Mouse (Mus musculus) stomach, postnatal 0 days (tissue): ENCODE measurements around the gene Pjvk. TPM values are rescaled to one million over a fixed set of nuclear protein-coding genes. Genes with fewer than 3 reads are reported as not detected.

Experiments used
- ATAC-seq: fragments of 200-750 bp; cut with Nextera tagmentation; 2 replicates; pipeline ENCODE4 v1.8.0; 2017; ENCODE audit not compliant: low FRiP score, low TSS enrichment
- DNase-seq: peaks from one replicate; pipeline ENCODE4 v3.0.0-alpha.2; 2016; ENCODE audit warnings: low spot score
- H3K27ac ChIP-seq: fragments of 300-500 bp; sonication (generic); replicated peaks from 2 replicates; pipeline ENCODE4 v1.5.1; 2014; ENCODE audit warnings: mild to moderate bottlenecking, control low read depth
- H3K27me3 ChIP-seq: fragments of 300-500 bp; sonication (generic); 2 replicates; pipeline ENCODE4 v1.6.1; 2014; ENCODE audit warnings: low read length; ENCODE audit not compliant: control insufficient read depth, insufficient read depth
- H3K36me3 ChIP-seq: fragments of 300-500 bp; sonication (generic); 2 replicates; pipeline ENCODE4 v1.6.1; 2014; ENCODE audit warnings: low read length, mixed read lengths; ENCODE audit not compliant: control insufficient read depth, insufficient read depth
- H3K4me1 ChIP-seq: fragments of 300-500 bp; sonication (generic); replicated peaks from 2 replicates; pipeline ENCODE4 v1.6.1; 2014; ENCODE audit warnings: antibody characterized with exemption; ENCODE audit not compliant: control insufficient read depth, insufficient read depth
- H3K4me2 ChIP-seq: fragments of 300-500 bp; sonication (generic); replicated peaks from 2 replicates; pipeline ENCODE4 v1.6.1; 2014; ENCODE audit warnings: low read depth, mild to moderate bottlenecking, control low read depth, moderate library complexity
- H3K4me3 ChIP-seq: fragments of 300-500 bp; sonication (generic); 2 replicates; pipeline ENCODE4 v1.5.1; 2014; ENCODE audit warnings: low read depth, low read length, control low read depth
- H3K9ac ChIP-seq: fragments of 300-500 bp; sonication (generic); 2 replicates; pipeline ENCODE4 v1.6.1; 2014; ENCODE audit warnings: mild to moderate bottlenecking, low read length, control low read depth, mixed read lengths
- H3K9me3 ChIP-seq: fragments of 300-500 bp; sonication (generic); 2 replicates; pipeline ENCODE4 v1.6.1; 2016; ENCODE audit warnings: low read length; ENCODE audit not compliant: control insufficient read depth
- CTCF ChIP-seq: IDR thresholded peaks from 2 replicates; pipeline ENCODE4 v1.5.1; 2016; ENCODE audit warnings: antibody characterized with exemption, low read depth, mild to moderate bottlenecking, moderate library complexity
- EP300 ChIP-seq: optimal IDR thresholded peaks from 2 replicates; pipeline ENCODE3; 2016; ENCODE audit warnings: antibody characterized with exemption
- WGBS: fragments of 180-500 bp; shearing (Covaris S2); extraction: QIAGEN DNeasy Blood & Tissue Kit; methylation state at CpG from one replicate; pipeline ENCODE4 v1.1.7; 2014; 5-methylcytosine and 5-hydroxymethylcytosine counted together
- polyA plus RNA-seq: library from polyadenylated mRNA; unstranded; fragments of >200 nt; fragmentation: Nextera tagmentation; extraction: Ambion mirVana; gene quantifications from 2 replicates; pipeline ENCODE4 v1.2.1, GENCODE M21; 2015

Pjvk gene
- polyA plus RNA-seq, 1 experiment from 2014 or later, result 0.21 TPM

- Histone ChIP-seq H3K27ac (no peak overlapping the region), H3K4me1 (no peaks in the 10 kb centered on the region), H3K36me3 (no peaks in the 10 kb centered on the region), H3K9me3 (no peaks in the 10 kb centered on the region), H3K4me2 (no peak overlapping the region), H3K27me3 (no peaks in the 10 kb centered on the region), H3K9ac (no peak overlapping the region), H3K4me3 (no peak overlapping the region)
- no peak for TF ChIP-seq CTCF
- no peak for TF ChIP-seq EP300
- no peak for DNase-seq
- 78% methylated on average over 3 of the region's 3 CpGs for WGBS
- ATAC-seq, result no peak
Observed at GRCm38 (mm10) chr2:76655444-76655843, 7.2 kb downstream of the Pjvk start.

- H3K9ac ChIP-seq, result no peak overlapping the region
- no peak overlapping the region for H3K4me2 ChIP-seq
- H3K4me1 ChIP-seq, result no peaks in the 10 kb centered on the region
- ATAC-seq (no peak), DNase-seq (peak; percentile 23)
- no peaks in the 10 kb centered on the region for H3K9me3 ChIP-seq
- 18% methylated on average over 1 of the region's 1 CpGs for WGBS
- H3K36me3 ChIP-seq, result no peaks in the 10 kb centered on the region
- H3K27ac ChIP-seq, result no peak overlapping the region
- TF ChIP-seq EP300 (no peak), CTCF (peak; percentile 62)
- no peaks in the 10 kb centered on the region for H3K27me3 ChIP-seq
- H3K4me3 ChIP-seq, result no peak overlapping the region
Observed at GRCm38 (mm10) chr2:76655982-76656381, 7.7 kb downstream of the Pjvk start.

- no peak overlapping the region for H3K9ac ChIP-seq
- DNase-seq (no peak), ATAC-seq (no peak)
- no peaks in the 10 kb centered on the region for H3K36me3 ChIP-seq
- H3K27me3 ChIP-seq, result no peaks in the 10 kb centered on the region
- TF ChIP-seq EP300, result no peak
- no peak for TF ChIP-seq CTCF
- no peak overlapping the region for H3K27ac ChIP-seq
- WGBS, result 73% methylated on average over 13 of the region's 13 CpGs
- no peak overlapping the region for H3K4me3 ChIP-seq
- H3K4me1 ChIP-seq, result no peaks in the 10 kb centered on the region
- H3K4me2 ChIP-seq, result no peak overlapping the region
- H3K9me3 ChIP-seq, result no peaks in the 10 kb centered on the region
Observed at GRCm38 (mm10) chr2:76658551-76658950, 10.3 kb downstream of the Pjvk start.

GRCm38 (mm10) chr2:76659419-76659818 lies 11.1 kb downstream of the Pjvk start:
- Histone ChIP-seq H3K9me3 (no peaks in the 10 kb centered on the region), H3K4me1 (no peaks in the 10 kb centered on the region), H3K9ac (no peak overlapping the region), H3K36me3 (0 out of 2 replicates have a peak, but pooled peaks cover 3% of the 10 kb centered on the region), H3K27me3 (no peaks in the 10 kb centered on the region), H3K27ac (no peak overlapping the region), H3K4me3 (no peak overlapping the region), H3K4me2 (no peak overlapping the region)
- DNase-seq, result no peak
- no peak for TF ChIP-seq EP300
- TF ChIP-seq CTCF, result no peak
- no peak for ATAC-seq
- WGBS, result 41% methylated on average over 6 of the region's 8 CpGs

GRCm38 (mm10) chr2:76665531-76665930 lies 17.3 kb downstream of the Pjvk start:
- Histone ChIP-seq H3K4me1 (no peaks in the 10 kb centered on the region), H3K4me3 (no peak overlapping the region), H3K36me3 (peaks cover 9% of the 10 kb centered on the region; the same call in 1 of the 2 replicates), H3K9me3 (no peaks in the 10 kb centered on the region), H3K4me2 (no peak overlapping the region), H3K9ac (no peak overlapping the region), H3K27me3 (no peaks in the 10 kb centered on the region), H3K27ac (no peak overlapping the region)
- no peak for TF ChIP-seq CTCF
- no peak for TF ChIP-seq EP300
- WGBS, result 97% methylated on average over 7 of the region's 7 CpGs
- ATAC-seq (no peak), DNase-seq (no peak)

GRCm38 (mm10) chr2:76667200-76667599 lies 18.9 kb downstream of the Pjvk start:
- no peak for DNase-seq
- H3K4me2 ChIP-seq, result no peak overlapping the region
- H3K36me3 ChIP-seq, result peaks cover 9% of the 10 kb centered on the region; the same call in 1 of the 2 replicates
- no peak for TF ChIP-seq EP300
- no peak for TF ChIP-seq CTCF
- 64% methylated on average over 5 of the region's 5 CpGs for WGBS
- no peaks in the 10 kb centered on the region for H3K4me1 ChIP-seq
- H3K27ac ChIP-seq, result no peak overlapping the region
- ATAC-seq, result no peak
- H3K9ac ChIP-seq, result no peak overlapping the region
- no peak overlapping the region for H3K4me3 ChIP-seq
- H3K9me3 ChIP-seq, result no peaks in the 10 kb centered on the region
- no peaks in the 10 kb centered on the region for H3K27me3 ChIP-seq
